Mouse (Mus musculus) hindbrain, postnatal 0 days (tissue): Measurements from ENCODE around the gene Cct7. TPM values are rescaled to one million over a fixed set of nuclear protein-coding genes. Genes with fewer than 3 reads are reported as not detected.

Experiments used
- ATAC-seq: fragments of 200-750 bp; cut with Nextera tagmentation; 2 replicates; pipeline ENCODE4 v1.8.0; 2017; ENCODE audit warnings: mild to moderate bottlenecking, moderate TSS enrichment, moderate library complexity
- DNase-seq: peaks from one replicate; pipeline ENCODE4 v3.0.0-alpha.2; 2015; ENCODE audit warnings: low spot score
- H3K27ac ChIP-seq: fragments of 300-500 bp; sonication (generic); 2 replicates; pipeline ENCODE4 v1.5.1; 2014; ENCODE audit warnings: mild to moderate bottlenecking
- H3K27me3 ChIP-seq: fragments of 300-500 bp; sonication (generic); 2 replicates; pipeline ENCODE4 v1.6.1; 2014; ENCODE audit warnings: low read length, mixed read lengths; ENCODE audit not compliant: insufficient read depth
- H3K36me3 ChIP-seq: fragments of 300-500 bp; sonication (generic); 2 replicates; pipeline ENCODE4 v1.6.1; 2014; ENCODE audit warnings: low read length, mixed read lengths; ENCODE audit not compliant: insufficient read depth
- H3K4me1 ChIP-seq: fragments of 300-500 bp; sonication (generic); 2 replicates; pipeline ENCODE4 v1.6.1; 2014; ENCODE audit warnings: antibody characterized with exemption, low read length, mixed read lengths; ENCODE audit not compliant: insufficient read depth
- H3K4me2 ChIP-seq: fragments of 300-500 bp; sonication (generic); 2 replicates; pipeline ENCODE4 v1.6.1; 2014; ENCODE audit warnings: low read depth, mild to moderate bottlenecking, low read length, moderate library complexity, mixed read lengths
- H3K4me3 ChIP-seq: fragments of 300-500 bp; sonication (generic); 2 replicates; pipeline ENCODE4 v1.5.1; 2014; ENCODE audit warnings: low read length
- H3K9ac ChIP-seq: fragments of 300-500 bp; sonication (generic); replicated peaks from 2 replicates; pipeline ENCODE4 v1.6.1; 2014; ENCODE audit warnings: mild to moderate bottlenecking, low read length, moderate library complexity, mixed read lengths
- H3K9me3 ChIP-seq: fragments of 300-500 bp; sonication (generic); 2 replicates; pipeline ENCODE4 v1.6.1; 2016; ENCODE audit warnings: low read length, mixed read lengths
- CTCF ChIP-seq: IDR thresholded peaks from 2 replicates; pipeline ENCODE4 v1.5.1; 2016; ENCODE audit warnings: antibody characterized with exemption, control low read depth, low read depth
- WGBS: fragments of 180-500 bp; shearing (Covaris S2); extraction: QIAGEN DNeasy Blood & Tissue Kit; methylation state at CpG from one replicate; pipeline ENCODE4 v1.1.7; 2014; 5-methylcytosine and 5-hydroxymethylcytosine counted together
- polyA plus RNA-seq: library from polyadenylated mRNA; unstranded; fragments of >200 nt; fragmentation: Nextera tagmentation; extraction: Ambion mirVana; gene quantifications from 2 replicates; pipeline ENCODE4 v1.2.1, GENCODE M21; 2015
- total RNA-seq: library from RNA; depleted of rRNA; stranded (reverse); fragments of >200 nt; gene quantifications from 2 replicates; pipeline ENCODE4 v1.2.3, GENCODE M21; 2014

The Cct7 gene
- total and polyA plus RNA-seq, 2 experiments from 2014 or later, result 169 to 487 TPM

DNA sequence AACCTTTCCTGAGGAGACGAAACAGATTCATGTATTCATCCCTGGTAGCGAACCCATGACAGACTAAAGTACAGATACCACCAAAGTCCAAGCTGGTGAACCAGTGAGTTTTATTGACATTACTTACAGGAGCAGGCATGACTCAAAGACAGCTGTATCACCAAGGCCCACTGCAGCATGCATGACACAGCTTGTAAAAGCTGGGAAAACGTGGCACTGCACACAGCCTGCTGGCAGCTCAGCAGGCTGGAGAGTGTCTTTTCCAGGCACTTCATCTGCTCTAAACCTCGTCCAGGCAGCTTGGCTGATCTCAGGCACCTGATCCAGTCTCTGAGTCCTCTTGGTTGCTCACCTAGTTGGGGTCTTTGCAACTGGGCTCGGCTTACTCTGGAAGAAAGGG is 57.3 kb downstream of the Cct7 start:
- 52% methylated on average over 5 of the region's 5 CpGs for WGBS
- Histone ChIP-seq H3K4me3 (no peak overlapping the region), H3K36me3 (no peaks in the 10 kb centered on the region), H3K9ac (no peak overlapping the region), H3K4me1 (peaks cover 19% of the 10 kb centered on the region), H3K4me2 (no peak overlapping the region), H3K9me3 (no peaks in the 10 kb centered on the region), H3K27me3 (peaks cover 38% of the 10 kb centered on the region), H3K27ac (no peak overlapping the region)
- no peak for TF ChIP-seq CTCF
- ATAC-seq (no peak), DNase-seq (no peak)

DNA sequence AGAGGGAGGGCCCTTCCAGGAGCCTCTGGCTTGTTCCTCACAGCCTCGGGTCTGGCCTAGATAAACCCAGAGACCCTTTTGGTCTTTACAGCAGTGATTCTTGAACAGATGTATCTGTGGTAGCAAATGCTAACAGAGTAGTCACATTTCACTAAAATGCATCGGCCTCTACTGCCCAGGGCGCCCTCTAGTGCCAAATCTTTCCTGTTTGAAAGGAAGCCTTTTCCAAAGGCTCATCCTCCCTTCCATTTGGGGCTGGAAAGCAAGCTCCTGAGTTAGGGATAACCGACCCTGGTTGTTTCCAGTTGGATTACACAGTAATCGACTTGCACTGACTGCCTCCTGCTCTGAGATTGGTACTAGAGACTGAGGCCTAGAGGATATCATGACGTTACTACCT is 59.2 kb downstream of the Cct7 start:
- Histone ChIP-seq H3K9ac (no peak overlapping the region), H3K4me1 (peaks cover 19% of the 10 kb centered on the region), H3K27me3 (peaks cover 45% of the 10 kb centered on the region), H3K27ac (no peak overlapping the region), H3K4me3 (no peak overlapping the region), H3K36me3 (no peaks in the 10 kb centered on the region), H3K9me3 (no peaks in the 10 kb centered on the region), H3K4me2 (no peak overlapping the region)
- ATAC-seq (no peak), DNase-seq (peak; percentile 87)
- peak; percentile 76 for TF ChIP-seq CTCF
- WGBS, result 4% methylated on average over 6 of the region's 6 CpGs

DNA sequence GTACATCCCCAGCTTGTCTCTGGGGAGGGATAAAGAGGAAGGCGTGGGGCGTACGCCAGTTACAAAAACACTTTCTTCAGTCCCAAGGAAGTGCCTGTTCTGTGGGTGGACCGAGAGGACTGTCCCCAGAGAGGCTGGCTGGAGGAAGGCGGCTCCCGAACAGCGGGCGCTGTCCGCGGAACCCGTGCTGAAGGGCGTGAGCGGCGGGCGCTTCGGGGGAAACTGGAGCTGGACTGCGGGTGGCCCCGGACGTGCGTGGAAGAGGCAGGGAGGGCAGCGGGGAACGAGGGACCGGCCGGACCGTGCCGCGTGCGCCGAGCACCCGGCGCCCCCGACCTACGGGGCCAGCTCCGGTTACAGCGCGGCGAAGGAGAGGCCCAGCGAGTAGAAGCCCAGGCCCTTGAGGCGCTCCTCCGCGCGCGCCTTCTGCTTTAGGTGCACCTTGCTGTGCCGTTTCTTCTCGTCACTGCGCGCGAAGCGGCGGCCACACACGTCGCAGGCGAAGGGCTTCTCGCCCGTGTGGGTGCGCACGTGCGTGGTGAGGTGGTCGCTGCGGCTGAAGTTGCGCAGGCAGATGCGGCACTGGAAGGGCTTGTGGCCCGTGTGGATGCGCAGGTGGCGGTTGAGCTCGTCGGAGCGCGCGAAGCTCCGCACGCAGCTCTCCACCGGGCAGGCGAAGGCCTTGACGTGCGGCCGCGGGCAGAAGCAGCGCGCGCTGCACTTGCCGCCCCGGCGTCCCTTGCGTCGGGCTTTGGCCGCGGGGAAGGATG is 60.2 kb downstream of the Cct7 start:
- Histone ChIP-seq H3K36me3 (no peaks in the 10 kb centered on the region), H3K9me3 (no peaks in the 10 kb centered on the region), H3K4me1 (peaks cover 19% of the 10 kb centered on the region), H3K27me3 (peaks cover 45% of the 10 kb centered on the region), H3K9ac (no peak overlapping the region), H3K27ac (no peak overlapping the region), H3K4me3 (peak overlapping the region; percentile 45), H3K4me2 (peak overlapping the region; percentile 79)
- DNase-seq, result peak; percentile 36
- under 1% methylated on average over 86 of the region's 88 CpGs for WGBS
- TF ChIP-seq CTCF, result no peak
- no peak for ATAC-seq

DNA sequence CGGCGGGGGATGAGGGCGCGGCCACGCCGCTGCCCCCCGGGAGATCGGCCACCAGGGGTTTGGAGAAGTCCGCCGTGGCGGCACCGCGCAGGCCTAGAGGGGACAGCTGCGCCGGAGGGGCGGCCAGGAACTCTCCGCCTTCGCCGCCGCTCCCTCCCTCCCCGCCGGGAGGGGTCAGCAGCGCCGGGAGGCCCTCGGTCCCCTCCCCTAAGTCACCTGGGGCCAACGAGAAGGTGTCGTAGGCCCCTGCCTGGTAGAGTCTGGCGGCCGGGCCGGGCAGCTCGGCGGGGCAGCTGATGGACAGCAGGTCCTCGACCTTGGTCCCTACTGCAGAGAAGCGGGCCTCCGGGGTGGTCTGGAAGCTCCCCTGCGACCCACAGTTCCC is 60.7 kb downstream of the Cct7 start:
- no peaks in the 10 kb centered on the region for H3K36me3 ChIP-seq
- H3K9ac ChIP-seq, result no peak overlapping the region
- H3K27me3 ChIP-seq, result peaks cover 45% of the 10 kb centered on the region
- no peaks in the 10 kb centered on the region for H3K9me3 ChIP-seq
- no peak overlapping the region for H3K27ac ChIP-seq
- WGBS, result 8% methylated on average over 28 of the region's 36 CpGs
- no peak for DNase-seq
- no peak; the same call in 1 of the 2 replicates for ATAC-seq
- H3K4me1 ChIP-seq, result peaks cover 19% of the 10 kb centered on the region
- peak overlapping the region; percentile 45 for H3K4me3 ChIP-seq
- peak overlapping the region; percentile 79 for H3K4me2 ChIP-seq
- TF ChIP-seq CTCF, result no peak

DNA sequence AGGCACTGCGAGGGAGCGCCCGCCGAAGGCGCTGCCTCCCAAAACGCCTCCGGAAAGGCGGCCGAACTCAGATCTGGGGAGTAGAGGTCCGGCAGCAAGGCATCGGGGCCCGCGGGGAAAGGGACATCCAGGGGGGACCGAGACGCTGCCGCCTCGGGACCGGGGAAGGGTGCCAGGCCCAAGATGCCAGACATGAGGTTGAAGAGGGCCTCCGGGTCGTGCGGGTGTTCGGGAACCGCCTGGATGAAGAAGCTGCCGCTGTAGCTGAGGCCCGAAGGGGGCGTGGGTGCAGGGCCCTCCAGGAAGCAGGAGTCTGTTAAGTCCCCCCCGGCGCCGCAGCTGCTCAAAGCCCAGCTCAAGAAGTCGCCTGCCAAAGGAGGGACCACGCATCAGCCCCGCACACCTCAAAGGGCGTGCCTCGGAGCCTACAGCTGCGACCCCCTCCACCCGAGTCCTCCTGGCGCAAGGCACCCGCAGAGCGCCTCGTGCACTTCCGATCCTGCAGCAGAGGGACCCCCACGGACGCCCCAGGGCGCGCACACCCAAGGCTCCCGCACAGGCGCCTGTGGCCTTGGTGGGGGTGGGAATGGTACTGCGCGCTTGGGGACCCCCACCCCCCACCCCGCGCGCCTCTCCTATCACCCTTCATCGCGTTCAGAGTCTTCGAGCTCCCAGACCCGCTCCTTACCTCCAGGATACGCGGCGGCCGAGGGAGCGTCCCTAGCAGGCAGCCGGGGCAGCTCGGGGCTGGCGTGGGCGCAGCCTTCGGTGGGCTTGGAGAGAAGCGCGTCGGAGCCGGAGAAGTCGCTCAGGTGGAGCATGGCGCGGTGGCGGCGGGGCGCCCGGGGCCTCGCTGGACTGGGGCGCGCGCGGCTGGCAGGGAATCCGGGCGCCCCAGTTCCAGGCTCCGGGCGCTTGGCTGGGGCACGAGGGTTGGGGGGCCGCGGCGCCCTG is 61.5 kb downstream of the Cct7 start:
- Histone ChIP-seq H3K9ac (no peak overlapping the region; the same call in 1 of the 2 replicates), H3K36me3 (no peaks in the 10 kb centered on the region), H3K4me1 (peaks cover 20% of the 10 kb centered on the region), H3K27ac (no peak overlapping the region), H3K4me2 (peak overlapping the region; percentile 79), H3K4me3 (peak overlapping the region; percentile 45), H3K9me3 (no peaks in the 10 kb centered on the region), H3K27me3 (peaks cover 45% of the 10 kb centered on the region)
- ATAC-seq (peak; percentile 8; the same call in 1 of the 2 replicates), DNase-seq (peak; percentile 20)
- WGBS, result 2% methylated on average over 85 of the region's 90 CpGs
- TF ChIP-seq CTCF, result no peak

DNA sequence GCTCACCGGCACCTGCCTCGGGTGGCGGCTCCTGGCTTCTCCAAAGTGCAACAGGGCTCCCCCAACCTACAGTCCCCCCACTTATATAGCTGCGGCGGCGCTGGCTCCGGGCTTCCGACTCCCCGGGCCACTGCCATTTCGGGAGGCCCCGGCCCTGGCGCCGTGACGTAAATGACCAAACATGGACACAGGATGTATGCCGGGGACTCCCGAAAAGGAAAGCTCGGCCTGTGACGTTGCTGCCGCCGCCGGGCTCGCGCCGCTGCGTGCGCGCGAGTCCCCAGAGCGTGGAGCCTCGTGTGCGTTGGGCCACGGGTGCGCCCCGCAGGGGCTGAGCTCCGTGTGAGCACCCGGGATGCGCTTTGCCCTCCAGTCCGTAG is 62.2 kb downstream of the Cct7 start, which contains the start of gene Egr4:
Gene Egr4 (minus strand): TSS at position 59 of the 380 bp plus-strand sequence.
- H3K4me2 ChIP-seq, result peak within 1 kb of the TSS; percentile 79
- no peaks in the 10 kb centered on the region for H3K9me3 ChIP-seq
- ATAC-seq (peak; percentile 76), DNase-seq (peak; percentile 86)
- H3K27ac ChIP-seq, result no peak within 1 kb of the TSS
- peak within 1 kb of the TSS; percentile 45 for H3K4me3 ChIP-seq
- H3K36me3 ChIP-seq, result no peaks in the 10 kb centered on the region
- under 1% methylated on average over 38 of the region's 38 CpGs for WGBS
- H3K9ac ChIP-seq, result no peak within 1 kb of the TSS; the same call in 1 of the 2 replicates
- H3K4me1 ChIP-seq, result peaks cover 25% of the 10 kb centered on the region
- H3K27me3 ChIP-seq, result peaks cover 45% of the 10 kb centered on the region
- TF ChIP-seq CTCF, result no peak
